29 mouse cellular contexts compared by ENCODE assay signal in genomic region chr4:108790507-108790906, GRCm38 (mm10). TPM values are rescaled to one million over a fixed set of nuclear protein-coding genes. Genes with fewer than 3 reads are reported as not detected.
DNase-seq lines count a peak whose midpoint lies in the region; ATAC-seq lines count a peak whose summit lies in the region.
"Had no signal": no experiment of that assay in that cellular context is flagged by ENCODE, and none has a peak within 500 bp of the region (broad histone marks: within the 10 kb centered on the region; RNA-seq: fewer than 3 reads in every experiment).

No protein-coding gene starts in this region.

- peak; percentile 18 for DNase-seq in heart, adult 11 months
- no peak for DNase-seq in heart, postnatal 25 days (ENCODE audit: low spot score)
- DNase-seq in splenic B cell, adult 2 months (ENCODE audit: low read depth, low spot score), result peak; percentile 49
- no peak for DNase-seq in right cerebral cortex, adult 18-20 months
- DNase-seq in thymus, postnatal 36 days, result no peak
- no peak for DNase-seq in left cerebral cortex, postnatal 36 days (ENCODE audit: low spot score in 2 of 2)
- DNase-seq: adrenal gland, adult 2 months; adrenal gland, postnatal 14 days; cerebellum, adult 11 months; cerebellum, adult 2 months; cerebellum, adult 9-11 months; cerebellum, postnatal 25 days; embryo, embryonic 11 days; gastrocnemius, postnatal 10 days; gastrocnemius, postnatal 36 days; heart, adult 18-20 months; heart, postnatal 10 days; heart, postnatal 4 days had no signal

- H3K36me3 ChIP-seq in splenic B cell, adult 2 months (ENCODE audit: control insufficient read depth, insufficient read depth, low read length, poor library complexity, severe bottlenecking), result no peaks in the 10 kb centered on the region
- H3K36me3 ChIP-seq: embryonic facial prominence, embryonic 10.5 days; embryonic facial prominence, embryonic 13.5 days; forebrain, embryonic 12.5 days; forebrain, embryonic 15.5 days; heart, embryonic 12.5 days; heart, embryonic 15.5 days had no signal

- peak; percentile 68 for ATAC-seq in common myeloid progenitor, adult 5-6 weeks (replicated peaks; ENCODE audit: low read depth, poor library complexity, severe bottlenecking)
- peak; percentile 80 for ATAC-seq in megakaryocyte progenitor cell, adult 5-6 weeks (replicated peaks; ENCODE audit: poor library complexity)
- ATAC-seq: forebrain, embryonic 15.5 days; hindbrain, postnatal 0 days had no signal

- no peaks in the 10 kb centered on the region for H3K27me3 ChIP-seq in splenic B cell, adult 2 months (ENCODE audit: control insufficient read depth, insufficient read depth, low read length, poor library complexity, severe bottlenecking)
- H3K27me3 ChIP-seq: embryonic facial prominence, embryonic 13.5 days; forebrain, embryonic 12.5 days; forebrain, embryonic 15.5 days; heart, embryonic 12.5 days; heart, embryonic 15.5 days had no signal

- intact Hi-C loops in heart, postnatal 25 days (cut with DNase I), result no loop called here
- intact Hi-C loops in left cerebral cortex, postnatal 36 days (cut with DNase I), result no loop called here

RNA-seq across cellular contexts. Expression of gene Zfyve9, which starts 9.9 kb away (rescaled TPM):
- total RNA-seq in heart, postnatal 25 days (2021), result 10 to 100 TPM; 27.1 to 28.0 TPM
- 0.64 TPM in 1 of 2 replicates, not detected in the other for total RNA-seq in common myeloid progenitor, adult 5-6 weeks (2017)
- total RNA-seq in megakaryocyte progenitor cell, adult 5-6 weeks (2015), result 0.15 and 0.90 TPM in 2 replicates
- total RNA-seq in megakaryocyte progenitor cell, adult 5-6 weeks (2017), result 0.33 and 0.41 TPM in 2 replicates
- total RNA-seq in left cerebral cortex, postnatal 36 days (2021), result 10 to 100 TPM; 63.7 to 67.4 TPM
- total RNA-seq: MEL had no signal

RNA-seq across cellular contexts. Expression of gene Btf3l4, which starts 42.9 kb away (rescaled TPM):
- total RNA-seq in heart, postnatal 25 days (2021), result 10 to 100 TPM; 76.4 to 78.0 TPM
- 71.3 and 127 TPM in 2 replicates for total RNA-seq in common myeloid progenitor, adult 5-6 weeks (2017)
- total RNA-seq in megakaryocyte progenitor cell, adult 5-6 weeks (2015), result 92.8 and 111 TPM in 2 replicates
- 68.1 and 77.3 TPM in 2 replicates for total RNA-seq in megakaryocyte progenitor cell, adult 5-6 weeks (2017)
- 10 to 100 TPM; 87.3 to 92.0 TPM for total RNA-seq in left cerebral cortex, postnatal 36 days (2021)

RNA-seq across cellular contexts. Expression of gene Txndc12, which starts 43.9 kb away (rescaled TPM):
- 10 to 100 TPM; 31.2 to 35.1 TPM for total RNA-seq in heart, postnatal 25 days (2021)
- 55.2 and 72.2 TPM in 2 replicates for total RNA-seq in common myeloid progenitor, adult 5-6 weeks (2017)
- total RNA-seq in megakaryocyte progenitor cell, adult 5-6 weeks (2015), result 74.7 and 75.3 TPM in 2 replicates
- total RNA-seq in megakaryocyte progenitor cell, adult 5-6 weeks (2017), result 87.4 and 88.7 TPM in 2 replicates
- total RNA-seq in left cerebral cortex, postnatal 36 days (2021), result 10 to 100 TPM; 39.4 to 40.9 TPM

RNA-seq across cellular contexts. Expression of gene Kti12, which starts 57.1 kb away (rescaled TPM):
- 10 to 100 TPM; 20.9 to 23.0 TPM for total RNA-seq in heart, postnatal 25 days (2021)
- 33.8 and 40.1 TPM in 2 replicates for total RNA-seq in common myeloid progenitor, adult 5-6 weeks (2017)
- 43.7 and 55.5 TPM in 2 replicates for total RNA-seq in megakaryocyte progenitor cell, adult 5-6 weeks (2015)
- total RNA-seq in megakaryocyte progenitor cell, adult 5-6 weeks (2017), result 28.8 and 29.2 TPM in 2 replicates
- 10 to 100 TPM; 16.4 to 17.0 TPM for total RNA-seq in left cerebral cortex, postnatal 36 days (2021)

RNA-seq across cellular contexts. Expression of gene A730015C16Rik, which starts 57.9 kb away (rescaled TPM):
- total RNA-seq in heart, postnatal 25 days (2021), result not detected
- total RNA-seq in common myeloid progenitor, adult 5-6 weeks (2017), result 0.73 and 1.9 TPM in 2 replicates
- 0.22 and 0.46 TPM in 2 replicates for total RNA-seq in megakaryocyte progenitor cell, adult 5-6 weeks (2015)
- 0.37 and 0.71 TPM in 2 replicates for total RNA-seq in megakaryocyte progenitor cell, adult 5-6 weeks (2017)
- under 1 TPM in 1 of 2 experiments, not detected in 1; 0.35 TPM for total RNA-seq in left cerebral cortex, postnatal 36 days (2021)
- total RNA-seq: adrenal gland, adult 2 months; adrenal gland, postnatal 14 days; gastrocnemius, adult 18-20 months; gastrocnemius, postnatal 10 days; gastrocnemius, postnatal 36 days; heart, adult 18-20 months; heart, postnatal 10 days; heart, postnatal 4 days had no signal

Comparison
In these comparisons a context has a peak if more than half of its experiments do, and no peak if none do; other contexts are left out.
1. DNase-seq: peak in heart, adult 11 months (single experiment) and splenic B cell, adult 2 months (single experiment); none in heart, postnatal 25 days (single experiment), right cerebral cortex, adult 18-20 months (single experiment), thymus, postnatal 36 days (0 of 2) and left cerebral cortex, postnatal 36 days (0 of 2).
2. RNA of gene Zfyve9, which starts 9.9 kb away (total RNA-seq): 63.7 to 67.4 TPM in left cerebral cortex, postnatal 36 days and 27.1 to 28.0 TPM in heart, postnatal 25 days; 0.64 TPM in common myeloid progenitor, adult 5-6 weeks and 0.15 to 0.90 TPM in megakaryocyte progenitor cell, adult 5-6 weeks; every median in the first group is over 10 times any median in the second.